Mouse (Mus musculus) gastrocnemius, adult 8-10 months (tissue): ENCODE data around the gene Psap. TPM values are rescaled to one million over a fixed set of nuclear protein-coding genes. Genes with fewer than 3 reads are reported as not detected.

Experiments
- DNase-seq, 2 experiments: peaks; one replicate each; pipeline ENCODE4 v3.0.0; 2022; ENCODE audit warnings: low spot score in 2 of 2
- total RNA-seq, 4 experiments: library from RNA; stranded (reverse); gene quantifications; 2 replicates each; pipeline ENCODE4 v1.2.4; 2022

Psap gene
- total RNA-seq, 4 experiments from 2014 or later, result 813 to 866 (median 853) TPM

DNA sequence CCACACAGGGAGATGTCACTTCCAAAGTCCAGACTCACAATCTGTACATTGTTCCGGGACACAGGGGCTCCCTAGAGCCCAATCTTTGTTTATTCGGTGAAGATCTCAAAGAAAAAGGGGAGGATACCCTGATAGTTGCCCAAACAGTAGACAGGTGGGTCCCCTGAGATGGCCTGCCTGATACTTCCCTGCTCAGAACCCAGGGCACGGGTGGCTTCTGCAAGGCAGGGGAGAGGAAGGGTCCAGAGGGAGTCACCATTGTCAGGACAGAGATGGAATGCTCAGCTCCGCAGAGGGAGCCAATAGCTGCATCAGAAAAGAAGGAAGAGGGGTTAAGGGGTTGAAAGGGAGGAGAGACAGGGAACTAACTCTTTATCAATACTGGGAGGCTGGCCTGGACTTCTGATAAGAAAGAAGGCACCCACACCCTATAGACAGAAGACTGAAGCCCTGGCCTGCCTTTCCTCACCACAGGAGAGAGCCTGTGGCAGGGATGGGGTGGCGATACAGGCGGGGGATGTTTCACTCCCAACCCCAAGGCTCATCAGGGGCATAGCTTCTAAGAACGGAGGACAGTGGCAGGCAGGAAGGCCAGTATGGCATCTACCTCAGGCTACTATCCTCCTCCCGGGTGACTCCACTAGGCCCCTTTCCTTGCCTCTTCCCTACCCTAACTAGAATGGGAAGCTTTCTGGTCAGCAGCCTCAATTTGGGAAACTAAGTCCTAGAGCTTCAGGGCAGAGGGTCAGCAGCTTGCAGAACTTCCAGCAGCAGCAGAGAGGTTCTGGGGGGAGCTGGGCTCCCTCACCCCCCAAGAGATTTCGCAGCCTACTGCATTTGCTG lies 70.6 kb downstream of the Psap start:
- no peak for DNase-seq

DNA sequence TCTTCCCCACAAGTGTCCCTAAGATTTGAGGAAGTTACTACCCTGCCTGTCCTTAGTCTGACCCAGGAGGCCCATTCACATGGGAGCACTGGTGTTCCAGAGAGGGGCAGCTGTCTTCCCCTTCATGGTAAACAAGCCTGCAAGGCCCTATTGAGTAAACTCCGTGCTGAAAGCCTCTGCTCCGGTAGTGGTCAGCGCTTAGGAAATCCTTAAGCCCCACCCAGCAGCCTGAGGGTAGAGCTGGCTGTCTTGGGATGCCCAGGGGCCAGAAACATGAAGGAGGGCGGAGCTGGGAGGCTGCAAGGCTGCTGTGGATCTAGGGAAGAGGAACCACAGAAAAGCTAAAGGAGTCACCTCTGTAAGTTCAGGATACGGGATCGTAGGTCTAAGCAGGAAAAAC lies 71.6 kb downstream of the Psap start:
- DNase-seq, result peak; percentile 31 to 60

DNA sequence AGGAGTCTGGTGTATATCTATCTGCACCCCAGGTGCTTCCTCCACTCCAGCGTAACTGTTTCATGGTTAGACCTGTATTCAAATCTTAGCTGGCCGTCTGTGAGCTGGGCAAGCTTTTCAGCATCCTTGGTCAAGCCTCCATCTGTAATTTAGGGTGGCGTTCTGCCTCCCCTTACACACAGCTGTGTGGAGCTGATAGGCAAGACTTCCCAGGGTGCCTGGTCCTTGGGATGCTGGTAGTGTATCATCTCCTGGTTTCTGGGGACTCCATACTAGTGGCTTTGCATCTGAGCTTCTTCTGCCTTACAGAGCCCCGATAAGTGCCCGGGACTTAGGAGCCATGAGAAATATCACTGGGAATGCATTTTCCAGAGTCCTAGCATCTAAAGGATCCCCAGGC lies 72.2 kb downstream of the Psap start:
- DNase-seq, result no peak

DNA sequence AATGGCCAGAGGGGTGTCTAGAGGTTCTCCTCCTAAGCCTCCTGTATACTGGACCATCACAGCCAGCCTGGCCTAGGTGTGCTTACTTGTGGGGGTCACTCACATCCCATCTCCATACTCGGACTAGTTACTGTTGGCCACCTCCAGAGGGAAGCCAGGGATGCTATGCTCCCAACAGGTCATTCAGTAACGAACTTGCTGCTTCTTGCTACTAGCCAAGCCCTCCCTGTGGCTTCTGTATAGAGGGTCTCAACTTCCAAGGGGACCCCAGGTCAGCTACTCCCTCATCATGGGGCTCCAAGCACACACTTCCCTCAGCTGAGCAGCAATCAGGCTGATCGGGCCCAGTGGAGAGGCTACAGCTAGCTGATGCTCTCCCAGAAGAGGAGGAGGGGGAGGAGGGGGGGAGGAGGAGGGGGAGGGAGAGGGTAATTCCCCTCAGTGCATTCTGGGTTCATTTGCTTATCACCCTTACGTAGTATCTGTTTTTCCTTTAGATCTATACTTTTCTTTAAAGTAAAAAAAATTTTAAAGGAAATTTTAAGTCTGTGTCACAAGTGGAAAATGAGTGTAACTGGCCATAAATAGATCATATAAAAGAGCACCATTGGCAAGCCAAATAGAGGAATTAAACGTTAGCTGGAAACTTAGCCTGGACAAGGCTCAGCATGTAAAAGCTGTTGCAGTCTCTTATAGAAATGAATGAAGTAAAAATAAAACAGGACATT lies 72.8 kb downstream of the Psap start:
- DNase-seq, result no peak

DNA sequence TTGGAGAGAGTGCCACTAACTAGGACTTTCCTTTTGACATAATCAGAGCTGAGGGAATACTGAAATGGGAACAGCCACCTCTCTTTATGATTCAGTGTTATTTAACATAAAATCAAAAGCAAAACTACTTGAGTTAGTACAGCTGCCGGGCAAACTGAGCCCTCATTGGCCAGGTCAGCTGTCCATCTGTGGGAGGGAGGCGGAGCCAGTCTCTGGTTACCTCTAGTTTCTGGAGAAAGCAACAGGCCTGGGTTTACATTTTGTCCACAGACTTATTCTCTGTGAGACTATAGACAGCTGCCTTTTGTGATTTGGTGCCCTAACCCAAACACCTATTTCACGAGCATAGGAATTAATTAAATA lies 73.4 kb downstream of the Psap start:
- DNase-seq, result peak; percentile 86 to 89

DNA sequence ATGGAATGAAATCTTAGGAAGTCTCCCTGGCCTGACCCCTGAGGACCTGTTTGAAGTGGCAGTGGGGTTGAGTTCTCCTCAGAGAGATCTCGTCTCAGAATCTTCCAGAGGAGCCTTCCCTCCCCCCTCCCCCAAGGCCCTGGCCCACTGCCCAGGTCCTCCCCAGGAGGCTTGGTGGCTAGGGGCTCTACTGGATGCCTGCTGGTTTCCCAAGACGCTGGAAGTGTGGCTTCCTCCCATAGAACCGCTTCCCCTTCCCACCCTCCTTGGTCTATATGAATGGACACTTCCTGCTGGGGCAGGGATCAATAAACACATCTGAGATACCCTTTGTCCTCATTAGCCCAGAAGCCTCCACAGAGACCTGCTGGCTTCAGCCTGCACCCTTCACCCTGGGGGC lies 73.8 kb downstream of the Psap start:
- DNase-seq, result no peak

DNA sequence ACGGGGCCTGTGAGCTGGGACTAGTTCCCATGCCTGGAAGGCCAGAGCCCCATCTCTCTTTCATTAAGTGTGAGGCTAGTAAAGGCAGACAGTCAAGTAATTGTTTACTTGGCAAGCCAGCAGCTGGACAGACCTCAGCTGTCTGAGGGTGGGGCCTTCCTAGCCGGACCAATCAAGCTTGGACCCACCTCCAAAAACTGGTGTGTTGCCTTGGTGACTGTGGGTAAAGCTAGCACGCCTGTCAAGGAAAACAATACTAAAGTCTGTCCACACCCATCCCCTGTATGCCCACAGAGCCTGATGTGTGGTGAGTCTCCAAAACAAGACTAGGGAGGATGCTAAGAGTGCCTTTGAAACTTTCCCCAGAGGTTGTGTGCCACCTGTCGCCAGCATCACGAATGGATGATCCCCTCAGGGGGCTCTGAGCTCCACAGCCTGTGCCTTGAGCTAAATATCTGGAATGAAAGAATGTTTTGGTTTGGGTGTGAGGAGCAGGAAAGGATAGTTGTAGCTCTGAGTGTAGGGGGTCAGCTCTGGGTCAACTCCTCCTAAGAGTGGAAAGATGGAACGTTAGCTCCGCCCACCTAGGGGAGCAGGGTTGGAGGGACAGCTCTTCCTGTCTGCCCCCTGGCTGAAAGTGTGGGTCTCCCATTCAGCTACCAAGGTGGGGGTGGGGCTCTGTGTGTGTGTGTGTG lies 74.5 kb downstream of the Psap start:
- DNase-seq, result peak; percentile 53 to 72

Other genes starting within 250 kb of the Psap start
- gene Spock2, start 171.4 kb upstream of the Psap start, total RNA-seq, result 1 to 10 TPM; 2.8 to 7.0 (median 5.4) TPM
- gene Chst3, start 58.4 kb upstream of the Psap start, total RNA-seq, result under 1 TPM; 0.22 to 0.45 (median 0.32) TPM
- 1 to 10 TPM; 2.3 to 5.2 (median 3.8) TPM for gene Vsir, start 69.2 kb downstream of the Psap start, total RNA-seq
- not detected for gene Gm17455, start 122.1 kb downstream of the Psap start, total RNA-seq